Mouse (Mus musculus): ENCODE measurements at regions not wholly inside any gene's neighbourhood (a gene's known extent, or its start where the extent isn't known, plus 50 kb on each side); places are given as distances from the start of the nearest gene placed in this dataset.

- Histone ChIP-seq H3K9me3 (replicated peaks) (no peaks in the 10 kb centered on the region), H3K36me3 (no peaks in the 10 kb centered on the region), H3K4me2 (no peak overlapping the region), H3K9ac (replicated peaks) (no peak overlapping the region; the same call in 1 of the 2 replicates), H3K27ac (replicated peaks) (peak overlapping the region; percentile 14; the same call in 1 of the 2 replicates), H3K27me3 (replicated peaks) (no peaks in the 10 kb centered on the region), H3K4me1 (peaks cover 5% of the 10 kb centered on the region), H3K4me3 (replicated peaks) (no peak overlapping the region)
- 5% methylated on average over 8 of the region's 8 CpGs for WGBS
- no peak for ATAC-seq (ENCODE audit: low FRiP score)
Observed at GRCm38 (mm10) chr8:109012655-109013054, 481.2 kb upstream of the Pmfbp1 start.

GRCm38 (mm10) chr8:109013577-109013976 is 480.2 kb upstream of the Pmfbp1 start:
- 68% methylated on average over 7 of the region's 7 CpGs for WGBS
- Histone ChIP-seq H3K4me3 (replicated peaks) (no peak overlapping the region), H3K36me3 (no peaks in the 10 kb centered on the region), H3K27me3 (replicated peaks) (no peaks in the 10 kb centered on the region), H3K4me2 (no peak overlapping the region), H3K4me1 (peaks cover 5% of the 10 kb centered on the region), H3K9ac (replicated peaks) (no peak overlapping the region), H3K27ac (replicated peaks) (no peak overlapping the region), H3K9me3 (replicated peaks) (no peaks in the 10 kb centered on the region)
- ATAC-seq (ENCODE audit: low FRiP score), result no peak

- ATAC-seq (ENCODE audit: low FRiP score), result no peak
- H3K9me3 ChIP-seq (replicated peaks), result no peaks in the 10 kb centered on the region
- H3K36me3 ChIP-seq, result no peaks in the 10 kb centered on the region
- no peak overlapping the region for H3K4me2 ChIP-seq
- H3K4me3 ChIP-seq (replicated peaks), result no peak overlapping the region
- 64% methylated on average over 7 of the region's 7 CpGs for WGBS
- H3K9ac ChIP-seq (replicated peaks), result no peak overlapping the region
- H3K27me3 ChIP-seq (replicated peaks), result no peaks in the 10 kb centered on the region
- peaks cover 5% of the 10 kb centered on the region for H3K4me1 ChIP-seq
- H3K27ac ChIP-seq (replicated peaks), result no peak overlapping the region
Observed at GRCm38 (mm10) chr8:109014746-109015145, 479.1 kb upstream of the Pmfbp1 start.

- ATAC-seq (ENCODE audit: low FRiP score), result no peak
- H3K36me3 ChIP-seq, result no peaks in the 10 kb centered on the region
- H3K4me1 ChIP-seq, result no peaks in the 10 kb centered on the region
- H3K27ac ChIP-seq (replicated peaks), result no peak overlapping the region
- no peak overlapping the region for H3K4me3 ChIP-seq (replicated peaks)
- no peak overlapping the region for H3K9ac ChIP-seq (replicated peaks)
- WGBS, result 88% methylated on average over 7 of the region's 7 CpGs
- no peak overlapping the region for H3K4me2 ChIP-seq
- no peaks in the 10 kb centered on the region for H3K9me3 ChIP-seq (replicated peaks)
- H3K27me3 ChIP-seq (replicated peaks), result no peaks in the 10 kb centered on the region
Observed at GRCm38 (mm10) chr8:109019565-109019964, 474.3 kb upstream of the Pmfbp1 start.

GRCm38 (mm10) chr8:109020102-109020501 is 473.7 kb upstream of the Pmfbp1 start:
- Histone ChIP-seq H3K27me3 (replicated peaks) (no peaks in the 10 kb centered on the region), H3K4me2 (no peak overlapping the region), H3K4me3 (replicated peaks) (no peak overlapping the region), H3K27ac (replicated peaks) (no peak overlapping the region), H3K9me3 (replicated peaks) (no peaks in the 10 kb centered on the region), H3K4me1 (no peaks in the 10 kb centered on the region), H3K9ac (replicated peaks) (no peak overlapping the region), H3K36me3 (no peaks in the 10 kb centered on the region)
- no peak for ATAC-seq (ENCODE audit: low FRiP score)
- 93% methylated on average over 4 of the region's 4 CpGs for WGBS

GRCm38 (mm10) chr8:109027923-109028322 is 465.9 kb upstream of the Pmfbp1 start:
- no peaks in the 10 kb centered on the region for H3K9me3 ChIP-seq (replicated peaks)
- no peaks in the 10 kb centered on the region for H3K36me3 ChIP-seq
- H3K27me3 ChIP-seq (replicated peaks), result no peaks in the 10 kb centered on the region
- H3K4me1 ChIP-seq, result no peaks in the 10 kb centered on the region
- 97% methylated on average over 8 of the region's 8 CpGs for WGBS
- no peak overlapping the region for H3K4me3 ChIP-seq (replicated peaks)
- H3K4me2 ChIP-seq, result no peak overlapping the region
- no peak overlapping the region for H3K9ac ChIP-seq (replicated peaks)
- ATAC-seq (ENCODE audit: low FRiP score), result no peak
- no peak overlapping the region for H3K27ac ChIP-seq (replicated peaks)

- H3K4me3 ChIP-seq (replicated peaks), result no peak overlapping the region
- no peaks in the 10 kb centered on the region for H3K36me3 ChIP-seq
- H3K27me3 ChIP-seq (replicated peaks), result no peaks in the 10 kb centered on the region
- H3K4me2 ChIP-seq, result no peak overlapping the region
- H3K9ac ChIP-seq (replicated peaks), result no peak overlapping the region
- H3K4me1 ChIP-seq, result no peaks in the 10 kb centered on the region
- no peak overlapping the region for H3K27ac ChIP-seq (replicated peaks)
- no peak for ATAC-seq (ENCODE audit: low FRiP score)
- H3K9me3 ChIP-seq (replicated peaks), result peaks cover 5% of the 10 kb centered on the region; the same call in 1 of the 2 replicates
- WGBS, result 88% methylated on average over 4 of the region's 4 CpGs
Observed at GRCm38 (mm10) chr8:109053608-109054007, 440.2 kb upstream of the Pmfbp1 start.

- Histone ChIP-seq H3K27me3 (replicated peaks) (no peaks in the 10 kb centered on the region), H3K9me3 (replicated peaks) (no peaks in the 10 kb centered on the region), H3K4me1 (no peaks in the 10 kb centered on the region), H3K9ac (replicated peaks) (no peak overlapping the region), H3K4me3 (replicated peaks) (no peak overlapping the region), H3K27ac (replicated peaks) (no peak overlapping the region), H3K4me2 (no peak overlapping the region), H3K36me3 (no peaks in the 10 kb centered on the region)
- WGBS, result 74% methylated on average over 5 of the region's 5 CpGs
- ATAC-seq (ENCODE audit: low FRiP score), result no peak
Observed at GRCm38 (mm10) chr8:109059152-109059551, 434.7 kb upstream of the Pmfbp1 start.

GRCm38 (mm10) chr8:109062376-109062775 is 431.5 kb upstream of the Pmfbp1 start:
- Histone ChIP-seq H3K27me3 (replicated peaks) (no peaks in the 10 kb centered on the region), H3K4me1 (no peaks in the 10 kb centered on the region), H3K36me3 (no peaks in the 10 kb centered on the region), H3K4me2 (no peak overlapping the region), H3K27ac (replicated peaks) (no peak overlapping the region), H3K9ac (replicated peaks) (no peak overlapping the region), H3K9me3 (replicated peaks) (no peaks in the 10 kb centered on the region), H3K4me3 (replicated peaks) (no peak overlapping the region)
- no peak for ATAC-seq (ENCODE audit: low FRiP score)

- Histone ChIP-seq H3K27ac (replicated peaks) (no peak overlapping the region), H3K4me1 (no peaks in the 10 kb centered on the region), H3K27me3 (replicated peaks) (no peaks in the 10 kb centered on the region), H3K36me3 (no peaks in the 10 kb centered on the region), H3K9me3 (replicated peaks) (0 out of 2 replicates have a peak, but pooled peaks cover 3% of the 10 kb centered on the region), H3K4me2 (no peak overlapping the region), H3K4me3 (replicated peaks) (no peak overlapping the region), H3K9ac (replicated peaks) (no peak overlapping the region)
- no peak for ATAC-seq (ENCODE audit: low FRiP score)
- 92% methylated on average over 4 of the region's 4 CpGs for WGBS
Observed at GRCm38 (mm10) chr8:109073715-109074114, 420.1 kb upstream of the Pmfbp1 start.

GRCm38 (mm10) chr8:109075006-109075405 is 418.8 kb upstream of the Pmfbp1 start:
- no peak overlapping the region for H3K27ac ChIP-seq (replicated peaks)
- H3K4me3 ChIP-seq (replicated peaks), result no peak overlapping the region; the same call in 1 of the 2 replicates
- no peak for ATAC-seq (ENCODE audit: low FRiP score)

GRCm38 (mm10) chr8:109079223-109079622 is 414.6 kb upstream of the Pmfbp1 start:
- Histone ChIP-seq H3K36me3 (no peaks in the 10 kb centered on the region), H3K4me2 (no peak overlapping the region), H3K9ac (replicated peaks) (no peak overlapping the region), H3K27ac (replicated peaks) (no peak overlapping the region), H3K9me3 (replicated peaks) (0 out of 2 replicates have a peak, but pooled peaks cover 3% of the 10 kb centered on the region), H3K4me1 (no peaks in the 10 kb centered on the region), H3K27me3 (replicated peaks) (no peaks in the 10 kb centered on the region), H3K4me3 (replicated peaks) (no peak overlapping the region)
- ATAC-seq (ENCODE audit: low FRiP score), result no peak
- WGBS, result 66% methylated on average over 6 of the region's 6 CpGs

More at GRCm38 (mm10) chr8:109075006-109075405, 418.8 kb upstream of the Pmfbp1 start:
- Histone ChIP-seq H3K36me3 (no peaks in the 10 kb centered on the region), H3K4me1 (no peaks in the 10 kb centered on the region), H3K4me2 (peak overlapping the region; percentile 41), H3K9me3 (replicated peaks) (0 out of 2 replicates have a peak, but pooled peaks cover 3% of the 10 kb centered on the region), H3K9ac (replicated peaks) (no peak overlapping the region), H3K27me3 (replicated peaks) (no peaks in the 10 kb centered on the region)
- 18% methylated on average over 12 of the region's 12 CpGs for WGBS

GRCm38 (mm10) chr8:109081295-109081694 is 412.5 kb upstream of the Pmfbp1 start:
- H3K27me3 ChIP-seq (replicated peaks), result no peaks in the 10 kb centered on the region
- H3K4me3 ChIP-seq (replicated peaks), result no peak overlapping the region
- H3K36me3 ChIP-seq, result no peaks in the 10 kb centered on the region
- ATAC-seq (ENCODE audit: low FRiP score), result no peak
- no peak overlapping the region for H3K9ac ChIP-seq (replicated peaks)
- 0 out of 2 replicates have a peak, but pooled peaks cover 3% of the 10 kb centered on the region for H3K9me3 ChIP-seq (replicated peaks)
- no peaks in the 10 kb centered on the region for H3K4me1 ChIP-seq
- H3K4me2 ChIP-seq, result no peak overlapping the region
- 81% methylated on average over 5 of the region's 5 CpGs for WGBS
- H3K27ac ChIP-seq (replicated peaks), result no peak overlapping the region

Measured in neural tube, embryonic 15.5 days (tissue).